Mouse (Mus musculus) thymus, postnatal 14 days (tissue): Measurements from ENCODE around the gene Hnrnpdl.

ENCODE experiments used
- DNase-seq: peaks from one replicate; pipeline ENCODE4 v3.0.0; 2021

Gene Hnrnpdl

GRCm38 (mm10) chr5:100046096-100046495, 6.6 kb upstream of the Hnrnpdl start:
- no peak for DNase-seq

DNA sequence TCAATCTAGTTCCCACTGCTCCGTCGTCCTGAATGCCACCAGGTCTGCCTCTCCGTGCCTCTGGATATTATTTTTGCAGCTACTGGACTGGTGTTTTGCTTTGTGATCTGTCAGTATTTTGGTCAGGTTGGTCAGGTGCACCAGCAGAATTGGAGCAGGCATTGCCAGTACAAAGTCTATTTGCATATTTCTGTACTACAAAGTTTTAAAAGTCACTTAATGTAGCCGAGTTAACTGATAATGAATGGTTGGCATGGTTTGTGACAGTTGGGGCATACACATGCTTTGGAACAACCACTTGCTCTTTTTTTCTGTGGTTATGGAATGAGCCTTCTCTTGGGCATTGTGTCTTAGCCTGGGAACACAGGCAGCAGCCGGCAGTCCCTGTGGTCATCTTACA, 5.2 kb upstream of the Hnrnpdl start:
- no peak for DNase-seq

GRCm38 (mm10) chr5:100044030-100044429, 4.6 kb upstream of the Hnrnpdl start:
- DNase-seq, result no peak

DNA sequence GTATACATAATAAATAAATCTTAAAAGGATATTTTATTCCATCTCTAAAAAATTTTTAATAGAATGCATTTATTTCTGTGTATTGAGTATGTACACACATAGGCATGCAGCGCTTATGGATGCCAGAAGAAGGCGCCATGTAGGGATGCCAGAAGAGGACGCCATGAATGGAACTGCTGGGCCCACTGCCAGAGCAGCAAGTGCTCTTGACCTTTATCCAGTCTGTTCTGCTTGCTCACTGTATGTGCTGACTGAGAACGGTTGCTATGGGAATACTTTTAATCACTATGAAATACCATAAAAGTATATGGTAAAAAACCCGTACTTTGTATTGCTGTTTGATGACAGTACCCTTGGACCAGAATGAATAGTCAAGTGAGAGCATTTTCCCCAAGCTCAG, 3.9 kb upstream of the Hnrnpdl start:
- DNase-seq, result no peak

DNA sequence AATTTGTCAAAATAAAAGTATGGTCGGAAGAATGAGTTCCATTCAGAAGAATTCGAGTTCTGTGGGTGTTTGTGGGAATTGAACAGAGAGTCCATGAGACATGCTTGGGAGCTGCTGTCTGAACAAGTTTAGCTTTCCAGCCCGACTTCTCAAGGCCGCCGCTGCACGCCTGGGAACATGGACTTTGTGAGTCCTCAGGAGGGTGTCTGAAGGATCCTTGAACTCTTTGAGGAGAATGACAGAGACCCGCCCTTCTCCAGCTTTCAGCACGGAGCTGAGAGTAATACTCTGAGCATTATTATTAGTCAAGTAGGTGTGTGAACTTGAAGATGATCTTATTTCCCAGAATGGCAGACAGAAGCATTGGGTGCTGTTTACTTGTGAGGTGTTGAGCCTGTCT, 3.0 kb upstream of the Hnrnpdl start:
- no peak for DNase-seq

DNA sequence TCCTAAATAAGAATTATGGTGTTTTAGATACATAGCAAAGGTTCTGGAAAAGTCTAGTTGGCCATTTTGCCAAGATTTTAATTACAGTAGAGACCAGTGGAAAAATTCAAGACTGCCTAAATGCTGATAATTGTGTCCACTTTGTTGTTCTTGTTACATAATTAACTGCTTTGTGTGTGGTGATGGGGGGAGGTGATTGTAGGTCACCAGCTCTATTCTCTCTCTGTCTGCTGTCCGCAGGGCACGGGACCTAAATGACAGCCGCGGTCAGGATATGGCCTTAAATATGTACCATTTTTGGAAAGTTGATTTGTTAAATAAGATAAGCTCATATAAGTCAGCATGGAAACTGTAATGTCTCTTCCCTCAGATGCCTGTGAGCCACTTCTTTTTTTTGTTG, 1.8 kb upstream of the Hnrnpdl start:
- DNase-seq, result no peak

DNA sequence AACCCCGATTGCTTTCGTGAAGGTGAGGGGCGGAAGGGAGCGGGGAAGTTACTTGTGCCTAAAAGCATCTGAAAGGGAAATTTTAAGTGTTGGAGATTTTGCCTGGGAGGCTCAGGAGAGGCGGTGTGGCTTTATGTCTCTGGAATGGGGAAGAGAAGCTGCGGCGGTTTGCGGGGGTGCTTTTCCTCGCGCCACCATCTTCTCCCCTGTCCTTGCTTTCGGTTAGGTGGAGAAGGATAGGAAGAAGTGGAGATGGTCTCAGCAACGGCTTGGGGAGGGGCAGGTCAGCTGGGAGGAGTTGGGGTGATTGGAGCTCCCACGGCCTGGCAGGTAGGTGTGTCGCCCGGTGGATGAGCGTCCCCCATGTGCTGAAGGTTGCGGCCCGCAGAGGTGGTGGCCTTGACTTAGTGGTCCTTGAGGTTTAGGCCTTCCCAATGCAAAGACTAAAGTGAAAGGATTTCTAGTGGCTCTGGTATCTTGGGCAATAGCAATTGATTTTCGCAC, 869 bp upstream of the Hnrnpdl start:
- peak; percentile 50 for DNase-seq

- peak; percentile 99 for DNase-seq
Observed at GRCm38 (mm10) chr5:100038714-100039601, 506 bp downstream of the Hnrnpdl start.

- DNase-seq, result peak; percentile 96
Observed at GRCm38 (mm10) chr5:100037965-100038713, 1.3 kb downstream of the Hnrnpdl start.

DNA sequence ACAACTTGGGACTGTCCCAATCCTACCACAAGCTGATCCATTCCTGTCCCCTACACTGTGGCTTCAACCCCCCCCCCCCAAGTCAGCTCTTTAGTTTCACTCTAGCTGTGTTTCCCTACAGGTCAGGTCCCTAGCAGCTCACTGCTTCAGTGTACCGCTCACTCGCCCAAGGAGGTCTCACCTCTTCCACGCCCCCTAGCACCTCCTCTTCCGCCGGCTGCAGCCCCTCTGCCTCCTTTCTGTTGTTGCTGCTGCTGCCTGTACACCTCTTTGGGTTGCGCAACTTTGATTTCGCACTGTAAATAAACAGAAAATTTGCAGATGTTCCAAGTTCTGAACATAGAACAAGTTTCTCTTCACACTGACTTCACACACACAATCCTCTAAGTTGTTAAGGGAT, 2.8 kb downstream of the Hnrnpdl start:
- peak; percentile 55 for DNase-seq

DNA sequence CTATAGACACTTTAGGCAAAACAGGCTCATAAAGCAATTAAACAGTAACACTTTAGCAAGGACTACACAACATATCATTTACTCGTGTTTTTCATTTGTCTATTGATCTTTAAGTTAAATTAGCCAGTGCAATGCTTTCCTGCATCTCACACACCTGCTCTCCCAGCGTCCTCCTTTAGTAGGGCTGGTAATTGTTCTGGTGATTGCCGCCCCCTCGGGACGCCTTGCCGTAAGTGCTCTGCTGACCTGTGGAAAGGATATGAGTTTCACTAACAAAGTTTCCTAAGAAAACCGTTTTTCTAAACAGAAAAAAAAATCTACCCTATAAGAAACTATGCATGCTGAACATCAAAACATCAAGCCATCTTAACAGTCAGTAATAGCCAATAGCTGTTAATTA, 3.5 kb downstream of the Hnrnpdl start:
- DNase-seq, result no peak

DNA sequence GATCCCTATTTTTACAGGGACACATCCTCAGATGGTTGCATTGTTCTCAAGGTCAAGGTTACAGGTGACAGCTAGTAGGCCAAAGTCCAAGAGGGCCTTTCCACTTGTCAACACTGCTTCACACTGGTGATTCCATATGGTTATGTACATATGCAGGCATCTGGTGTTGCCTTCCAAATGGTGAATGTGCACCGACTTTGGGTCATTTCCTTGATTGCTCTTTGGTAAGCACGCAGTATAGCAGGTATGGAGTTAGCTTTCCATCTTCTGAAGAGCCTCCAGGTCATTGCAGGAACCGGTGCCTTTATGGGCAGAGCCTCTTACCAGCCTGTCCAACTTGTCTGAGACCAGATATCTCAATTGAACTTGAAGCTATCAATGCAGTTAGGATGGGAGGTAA, 6.8 kb downstream of the Hnrnpdl start:
- DNase-seq, result no peak

DNA sequence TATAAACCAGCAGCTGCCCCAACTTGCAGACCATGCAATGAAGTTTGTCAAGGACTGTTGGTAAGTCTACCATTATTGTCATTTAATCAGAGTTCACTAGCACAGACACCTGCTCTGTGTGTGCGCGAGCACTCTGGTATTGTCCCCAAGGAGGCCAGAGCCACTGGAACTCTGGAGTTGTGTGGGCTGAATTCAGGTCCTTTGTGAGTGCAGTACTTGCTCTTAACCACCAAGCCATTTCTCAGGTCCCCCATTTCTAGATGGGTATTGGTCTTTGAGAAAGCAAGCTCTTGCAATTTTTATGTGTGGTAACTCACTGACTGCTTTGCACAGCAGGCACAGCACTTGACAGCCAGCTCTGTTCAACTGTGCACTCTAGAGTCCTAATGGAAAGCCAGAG, 7.4 kb downstream of the Hnrnpdl start:
- DNase-seq, result no peak

GRCm38 (mm10) chr5:100030069-100030468, 9.4 kb downstream of the Hnrnpdl start:
- DNase-seq, result no peak

DNA sequence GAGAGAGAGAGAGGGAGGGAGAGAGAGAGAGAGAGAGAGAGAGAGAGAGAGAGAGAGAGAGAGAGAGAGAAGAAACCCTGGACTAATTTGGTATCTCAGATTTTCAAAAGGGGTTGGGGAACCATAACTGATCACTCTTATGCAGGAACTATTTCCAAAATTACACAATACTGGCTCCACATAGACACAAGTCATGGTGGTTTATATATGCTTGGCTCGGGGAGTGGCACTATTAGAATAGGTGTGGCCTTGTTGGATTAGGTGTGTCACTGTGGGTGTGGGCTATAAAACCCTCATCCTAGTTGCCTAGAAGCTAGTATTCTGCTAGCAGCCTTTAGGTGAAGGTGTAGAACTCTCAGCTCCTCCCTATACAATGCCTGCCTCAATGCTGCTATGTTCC, 14.6 kb downstream of the Hnrnpdl start:
- no peak for DNase-seq

- DNase-seq, result no peak
Observed at GRCm38 (mm10) chr5:100024403-100024802, 15.1 kb downstream of the Hnrnpdl start.

DNA sequence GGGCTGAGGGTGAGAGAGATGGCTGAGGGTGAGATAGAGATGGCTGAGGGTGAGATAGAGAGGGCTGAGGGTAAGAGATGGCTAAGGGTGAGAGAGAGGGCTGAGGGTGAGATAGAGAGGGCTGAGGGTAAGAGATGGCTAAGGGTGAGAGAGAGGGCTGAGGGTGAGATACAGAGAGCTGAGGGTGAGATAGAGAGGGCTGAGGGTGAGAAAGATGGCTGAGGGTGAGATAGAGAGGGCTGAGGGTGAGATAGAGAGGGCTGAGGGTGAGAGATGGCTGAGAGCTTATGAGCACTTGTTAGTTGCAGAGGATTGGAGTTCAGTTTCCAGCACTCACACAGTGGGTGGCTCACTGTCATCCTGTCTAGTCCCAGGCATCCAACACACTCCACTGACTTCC, 19.4 kb downstream of the Hnrnpdl start:
- DNase-seq, result no peak

DNA sequence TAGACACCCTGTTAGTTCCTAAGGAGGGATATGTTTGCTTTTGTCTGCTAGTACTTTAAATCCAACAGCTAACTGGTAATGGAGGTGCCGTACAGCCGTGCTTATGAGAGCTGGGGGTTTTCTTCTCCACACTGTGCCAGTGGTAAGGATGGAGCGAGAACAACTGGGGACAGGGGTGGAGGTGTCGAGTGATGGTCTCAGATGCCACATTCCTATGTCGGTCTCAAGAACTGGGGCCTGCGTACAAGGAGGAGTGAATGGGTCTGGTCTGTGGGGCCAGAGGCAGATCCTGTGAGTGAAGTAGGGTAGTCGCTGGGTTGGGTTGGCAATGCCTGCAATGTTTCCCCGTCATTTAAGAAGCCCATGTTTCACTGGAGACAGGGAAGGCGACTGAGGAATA, 26.9 kb downstream of the Hnrnpdl start:
- DNase-seq, result no peak

- peak; percentile 18 for DNase-seq
Observed at GRCm38 (mm10) chr5:100008485-100008884, 31.0 kb downstream of the Hnrnpdl start.

- peak; percentile 15 for DNase-seq
Observed at GRCm38 (mm10) chr5:100007040-100007375, 32.5 kb downstream of the Hnrnpdl start.

GRCm38 (mm10) chr5:100006324-100007039, 33.0 kb downstream of the Hnrnpdl start:
- no peak for DNase-seq

DNA sequence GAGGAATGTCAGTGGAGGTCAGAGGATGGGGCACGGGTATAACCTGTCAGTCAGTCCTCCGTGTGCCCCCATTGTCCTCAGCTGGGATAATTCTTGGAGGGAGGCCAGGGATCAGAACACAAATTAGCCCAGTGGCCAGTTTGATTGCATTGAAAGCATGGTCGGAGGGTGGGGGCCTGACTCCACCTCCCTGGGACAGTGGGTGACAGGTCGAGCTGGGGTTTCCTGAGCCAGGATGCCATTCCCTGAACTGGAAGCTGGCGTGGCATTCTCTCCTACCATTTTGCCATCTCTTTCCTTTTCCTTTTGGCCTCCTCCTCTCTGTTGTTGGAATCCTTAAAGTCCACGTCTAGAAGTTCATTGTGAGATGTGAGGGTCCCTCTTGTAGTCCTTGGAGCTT, 33.6 kb downstream of the Hnrnpdl start:
- no peak for DNase-seq

DNA sequence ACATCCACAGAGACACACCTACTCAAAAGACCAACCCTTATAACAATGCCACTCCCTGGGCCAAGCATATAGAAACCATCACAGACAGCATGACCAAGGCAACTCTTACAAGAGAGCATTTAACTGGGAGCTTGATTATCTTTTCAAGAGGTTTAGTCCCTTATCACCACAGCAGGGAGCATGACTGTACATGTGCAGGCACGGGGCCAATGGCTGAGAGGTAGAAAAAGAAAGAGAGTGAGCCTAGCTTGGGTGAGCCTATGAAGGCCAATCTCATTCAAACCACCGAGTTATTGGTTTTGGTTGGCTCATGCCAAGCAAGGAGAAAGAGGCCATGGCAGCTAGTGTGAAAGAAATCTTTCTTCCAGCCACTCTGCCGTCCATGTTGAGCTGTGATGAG, 34.0 kb downstream of the Hnrnpdl start:
- no peak for DNase-seq

DNA sequence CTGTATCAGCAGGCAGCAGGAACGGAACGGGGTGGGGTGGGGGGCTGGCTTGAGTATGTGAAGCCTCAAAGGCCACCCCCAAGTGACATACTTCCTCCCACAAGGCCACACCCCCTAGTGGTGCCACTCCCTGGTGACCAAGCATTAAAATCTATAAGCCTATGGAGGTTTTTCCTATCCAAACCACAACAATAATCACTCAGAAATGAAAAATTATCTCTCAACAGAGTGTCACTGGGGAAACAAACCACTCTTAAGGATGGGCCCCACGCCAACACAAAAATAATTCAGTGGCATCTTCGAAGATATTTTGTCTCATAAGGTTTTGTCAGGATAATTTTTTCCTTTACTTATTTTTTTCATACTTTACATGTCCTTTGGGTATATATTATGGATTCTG, 35.6 kb downstream of the Hnrnpdl start:
- no peak for DNase-seq
